Mouse (Mus musculus) lung, embryonic 14.5 days (tissue): Measurements from ENCODE around the gene Nppa. TPM values are rescaled to one million over a fixed set of nuclear protein-coding genes. Genes with fewer than 3 reads are reported as not detected.

ENCODE experiments used
- ATAC-seq: fragments of 200-750 bp; cut with Nextera tagmentation; 2 replicates; pipeline ENCODE4 v1.8.0; 2017; ENCODE audit warnings: mild to moderate bottlenecking, moderate TSS enrichment, moderate library complexity; ENCODE audit not compliant: insufficient read depth
- DNase-seq: peaks from one replicate; pipeline ENCODE4 v3.0.0-alpha.2; 2015
- H3K27ac ChIP-seq: fragments of 300-500 bp; sonication (generic); 2 replicates; pipeline ENCODE4 v1.5.1; 2014; ENCODE audit warnings: low read depth, mild to moderate bottlenecking, moderate library complexity
- H3K27me3 ChIP-seq: fragments of 300-500 bp; sonication (generic); 2 replicates; pipeline ENCODE4 v1.6.1; 2014; ENCODE audit warnings: low read length, control low read depth; ENCODE audit not compliant: insufficient read depth
- H3K36me3 ChIP-seq: fragments of 300-500 bp; sonication (generic); 2 replicates; pipeline ENCODE4 v1.6.1; 2014; ENCODE audit warnings: control low read depth; ENCODE audit not compliant: insufficient read depth
- H3K4me1 ChIP-seq: fragments of 300-500 bp; sonication (generic); 2 replicates; pipeline ENCODE4 v1.6.1; 2014; ENCODE audit warnings: antibody characterized with exemption, control low read depth; ENCODE audit not compliant: insufficient read depth
- H3K4me2 ChIP-seq: fragments of 300-500 bp; sonication (generic); 2 replicates; pipeline ENCODE4 v1.6.1; 2014; ENCODE audit warnings: mild to moderate bottlenecking
- H3K4me3 ChIP-seq: fragments of 300-500 bp; sonication (generic); 2 replicates; pipeline ENCODE4 v1.5.1; 2014; ENCODE audit warnings: low read depth, low read length
- H3K9ac ChIP-seq: fragments of 300-500 bp; sonication (generic); 2 replicates; pipeline ENCODE4 v1.6.1; 2014
- H3K9me3 ChIP-seq: fragments of 300-500 bp; sonication (generic); 2 replicates; pipeline ENCODE4 v1.6.1; 2016; ENCODE audit warnings: low read depth, low read length, control low read depth
- CTCF ChIP-seq: IDR thresholded peaks from 2 replicates; pipeline ENCODE4 v1.5.1; 2016; ENCODE audit warnings: antibody characterized with exemption, low read depth
- WGBS: fragments of 180-500 bp; shearing (Covaris S2); extraction: QIAGEN DNeasy Blood & Tissue Kit; methylation state at CpG from one replicate; pipeline ENCODE4 v1.1.7; 2014; 5-methylcytosine and 5-hydroxymethylcytosine counted together
- polyA plus RNA-seq: library from polyadenylated mRNA; unstranded; fragments of >200 nt; fragmentation: Nextera tagmentation; extraction: Ambion mirVana; gene quantifications from 2 replicates; pipeline ENCODE4 v1.2.1, GENCODE M21; 2014

Nppa gene
- polyA plus RNA-seq, 1 experiment from 2014 or later = not detected

DNA sequence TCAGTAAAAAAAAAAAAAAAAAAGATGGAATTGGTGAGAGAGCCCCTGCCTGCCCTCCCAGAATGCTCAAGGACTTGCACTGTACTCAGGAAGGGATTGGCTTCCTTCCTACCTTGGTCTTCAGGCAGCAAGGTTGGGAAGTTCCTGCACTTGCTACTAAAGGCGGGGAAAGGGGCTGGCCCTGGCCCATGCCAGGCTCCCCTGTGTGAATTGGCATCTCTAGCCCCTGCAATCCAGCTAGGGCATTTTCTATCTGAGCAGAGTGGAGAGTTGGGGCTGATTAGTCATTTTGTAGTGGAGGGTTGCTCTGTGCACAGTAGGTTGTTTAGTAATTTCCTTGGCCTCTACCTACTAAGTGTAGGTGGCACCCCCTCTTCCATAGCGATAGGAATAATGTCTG is 31.7 kb upstream of the Nppa start:
- DNase-seq = no peak
- WGBS = 61% methylated on average over 2 of the region's 2 CpGs
- no peak for ATAC-seq
- H3K27me3 ChIP-seq = no peaks in the 10 kb centered on the region
- no peak overlapping the region for H3K4me2 ChIP-seq
- no peak overlapping the region for H3K27ac ChIP-seq
- H3K4me3 ChIP-seq = no peak overlapping the region
- H3K4me1 ChIP-seq = no peaks in the 10 kb centered on the region
- H3K9ac ChIP-seq = no peak overlapping the region
- H3K9me3 ChIP-seq = no peaks in the 10 kb centered on the region
- no peak for TF ChIP-seq CTCF
- no peaks in the 10 kb centered on the region for H3K36me3 ChIP-seq

- ATAC-seq (no peak), DNase-seq (no peak)
- no peaks in the 10 kb centered on the region for H3K36me3 ChIP-seq
- 27% methylated on average over 9 of the region's 9 CpGs for WGBS
- H3K27me3 ChIP-seq = no peaks in the 10 kb centered on the region
- no peak overlapping the region for H3K4me2 ChIP-seq
- no peak for TF ChIP-seq CTCF
- no peak overlapping the region for H3K9ac ChIP-seq
- H3K4me1 ChIP-seq = no peaks in the 10 kb centered on the region
- H3K4me3 ChIP-seq = no peak overlapping the region
- no peak overlapping the region for H3K27ac ChIP-seq
- H3K9me3 ChIP-seq = no peaks in the 10 kb centered on the region
Measured at GRCm38 (mm10) chr4:147969337-147969736, 31.2 kb upstream of the Nppa start.

DNA sequence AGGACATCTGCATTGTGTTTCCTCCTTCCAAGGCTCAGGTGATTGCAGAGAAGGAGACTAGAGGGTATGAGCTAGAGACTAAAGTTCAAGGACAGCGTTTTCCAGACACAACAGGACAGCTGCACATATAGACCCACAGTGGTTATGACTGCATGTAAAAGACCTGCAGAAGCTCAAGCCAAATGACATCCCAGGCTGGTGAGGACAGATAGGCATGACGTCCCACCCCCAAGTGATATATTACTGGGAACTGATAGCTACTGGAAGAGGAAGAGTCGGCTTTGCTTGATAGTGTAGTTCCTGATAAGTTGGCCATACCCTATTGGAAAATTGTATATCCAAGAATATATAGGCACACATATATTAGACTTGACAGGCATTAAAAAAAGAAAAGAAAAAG is 24.3 kb upstream of the Nppa start:
- no peak overlapping the region for H3K4me2 ChIP-seq
- H3K9ac ChIP-seq = no peak overlapping the region
- no peaks in the 10 kb centered on the region for H3K36me3 ChIP-seq
- DNase-seq (no peak), ATAC-seq (no peak)
- no peak overlapping the region for H3K4me3 ChIP-seq
- 60% methylated on average over 3 of the region's 3 CpGs for WGBS
- no peak overlapping the region for H3K27ac ChIP-seq
- no peaks in the 10 kb centered on the region for H3K4me1 ChIP-seq
- TF ChIP-seq CTCF = no peak
- no peaks in the 10 kb centered on the region for H3K9me3 ChIP-seq
- no peaks in the 10 kb centered on the region for H3K27me3 ChIP-seq

GRCm38 (mm10) chr4:147977726-147978125 is 22.8 kb upstream of the Nppa start:
- no peak overlapping the region for H3K9ac ChIP-seq
- no peak for ATAC-seq
- no peaks in the 10 kb centered on the region for H3K4me1 ChIP-seq
- no peaks in the 10 kb centered on the region for H3K36me3 ChIP-seq
- 66% methylated on average over 4 of the region's 4 CpGs for WGBS
- no peak for TF ChIP-seq CTCF
- H3K4me3 ChIP-seq = no peak overlapping the region
- no peaks in the 10 kb centered on the region for H3K9me3 ChIP-seq
- no peaks in the 10 kb centered on the region for H3K27me3 ChIP-seq
- H3K27ac ChIP-seq = no peak overlapping the region
- no peak overlapping the region for H3K4me2 ChIP-seq
- no peak for DNase-seq

- WGBS = 89% methylated on average over 6 of the region's 6 CpGs
- H3K4me3 ChIP-seq = no peak overlapping the region
- no peaks in the 10 kb centered on the region for H3K4me1 ChIP-seq
- no peaks in the 10 kb centered on the region for H3K36me3 ChIP-seq
- no peak for TF ChIP-seq CTCF
- no peak overlapping the region for H3K9ac ChIP-seq
- H3K27ac ChIP-seq = no peak overlapping the region
- ATAC-seq (no peak), DNase-seq (no peak)
- no peaks in the 10 kb centered on the region for H3K27me3 ChIP-seq
- H3K9me3 ChIP-seq = no peaks in the 10 kb centered on the region
- H3K4me2 ChIP-seq = no peak overlapping the region
Measured at GRCm38 (mm10) chr4:147978391-147978790, 22.1 kb upstream of the Nppa start.

DNA sequence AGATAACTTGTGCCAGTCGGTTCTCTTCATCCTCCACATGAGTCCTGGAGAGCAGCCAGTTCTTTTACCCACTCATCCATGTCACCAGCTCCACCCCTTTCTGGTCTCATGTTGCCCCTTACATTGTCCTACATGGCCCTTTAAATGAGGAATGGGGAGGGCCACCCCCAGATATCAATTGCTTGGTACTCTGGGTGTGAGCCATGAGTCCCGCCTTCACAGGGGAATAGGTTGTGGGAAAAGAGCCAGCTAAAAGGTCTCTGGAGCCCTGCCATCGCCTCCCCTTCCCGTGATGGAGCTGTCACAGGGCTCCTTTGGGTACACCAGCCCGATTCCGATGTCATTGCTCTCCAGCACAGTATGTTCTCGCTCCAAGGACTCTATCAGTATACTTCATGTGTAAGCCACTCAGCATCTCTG is 21.1 kb upstream of the Nppa start:
- WGBS = 77% methylated on average over 7 of the region's 7 CpGs
- no peaks in the 10 kb centered on the region for H3K9me3 ChIP-seq
- no peak for ATAC-seq
- DNase-seq = no peak
- H3K27me3 ChIP-seq = no peaks in the 10 kb centered on the region
- H3K4me1 ChIP-seq = no peaks in the 10 kb centered on the region
- H3K27ac ChIP-seq = no peak overlapping the region
- no peak overlapping the region for H3K4me3 ChIP-seq
- H3K4me2 ChIP-seq = no peak overlapping the region
- no peak overlapping the region for H3K9ac ChIP-seq
- no peaks in the 10 kb centered on the region for H3K36me3 ChIP-seq
- no peak for TF ChIP-seq CTCF

- TF ChIP-seq CTCF = no peak
- H3K4me3 ChIP-seq = no peak within 1 kb of the TSS
- H3K27me3 ChIP-seq = no peaks in the 10 kb centered on the region
- DNase-seq (peak; percentile 73), ATAC-seq (peak; percentile 54; the same call in 1 of the 2 replicates)
- no peak within 1 kb of the TSS for H3K9ac ChIP-seq
- H3K27ac ChIP-seq = no peak within 1 kb of the TSS
- WGBS = 27% methylated on average over 20 of the region's 20 CpGs
- H3K36me3 ChIP-seq = no peaks in the 10 kb centered on the region
- H3K4me1 ChIP-seq = no peaks in the 10 kb centered on the region
- no peak within 1 kb of the TSS for H3K4me2 ChIP-seq
- no peaks in the 10 kb centered on the region for H3K9me3 ChIP-seq
Measured at GRCm38 (mm10) chr4:147985205-147986132, 15.1 kb upstream of the Nppa start, which contains the start of gene Nppb. Nppb (plus strand) TSS chr4:147985788.
